Mouse (Mus musculus) brain, embryonic 14.5 days (tissue): ENCODE measurements around the gene Nek4.
A peak's percentile ranks its signal among the peaks of the same experiment; 100 is the strongest.

ENCODE experiments used
- CTCF ChIP-seq: fragments of 200-500 bp; IDR thresholded peaks from 2 replicates; pipeline ENCODE4 v1.5.1; 2012; ENCODE audit warnings: inconsistent platforms, mild to moderate bottlenecking, moderate library complexity, borderline replicate concordance; ENCODE audit not compliant: insufficient read depth, insufficient read length; ENCODE audit errors: extremely low read depth
- POLR2A ChIP-seq: fragments of 200-500 bp; IDR thresholded peaks from 2 replicates; pipeline ENCODE4 v1.6.1; 2012; ENCODE audit warnings: mild to moderate bottlenecking, inconsistent platforms, borderline replicate concordance; ENCODE audit not compliant: poor library complexity, insufficient read depth, insufficient read length, severe bottlenecking; ENCODE audit errors: extremely low read depth

- TF ChIP-seq CTCF, result peak; percentile 69; the same call in 1 of the 2 replicates
- TF ChIP-seq POLR2A, result no peak
Observed at GRCm38 (mm10) chr14:30943860-30944674, 7.1 kb upstream of the Nek4 start.
